Mouse (Mus musculus) telencephalon, adult 2 months (tissue): ENCODE data around the gene Slco2b1.

Experiments
- DNase-seq: peaks from one replicate; pipeline ENCODE4 v3.0.0-alpha.2; 2011; ENCODE audit warnings: low read depth, low spot score

The Slco2b1 gene

GRCm38 (mm10) chr7:99693976-99694375, 17.2 kb downstream of the Slco2b1 start:
- no peak for DNase-seq

- no peak for DNase-seq
These were observed 17.8 kb downstream of the Slco2b1 start for GRCm38 (mm10) chr7:99693387-99693786.

GRCm38 (mm10) chr7:99692396-99692795, 18.7 kb downstream of the Slco2b1 start:
- DNase-seq, result no peak

- DNase-seq, result no peak
These were observed 20.3 kb downstream of the Slco2b1 start for GRCm38 (mm10) chr7:99690819-99691218.

- DNase-seq, result peak; percentile 36
These were observed 27.1 kb downstream of the Slco2b1 start for GRCm38 (mm10) chr7:99684086-99684485.

GRCm38 (mm10) chr7:99680771-99681170, 30.4 kb downstream of the Slco2b1 start:
- no peak for DNase-seq

GRCm38 (mm10) chr7:99674890-99675289, 36.2 kb downstream of the Slco2b1 start:
- peak; percentile 59 for DNase-seq

- no peak for DNase-seq
These were observed 36.9 kb downstream of the Slco2b1 start for GRCm38 (mm10) chr7:99674209-99674608.

GRCm38 (mm10) chr7:99673188-99673587, 38.0 kb downstream of the Slco2b1 start:
- no peak for DNase-seq

GRCm38 (mm10) chr7:99671544-99672435, 39.4 kb downstream of the Slco2b1 start:
- no peak for DNase-seq

- DNase-seq, result no peak
These were observed 40.2 kb downstream of the Slco2b1 start for GRCm38 (mm10) chr7:99670915-99671314.

- DNase-seq, result no peak
These were observed 42.3 kb downstream of the Slco2b1 start for GRCm38 (mm10) chr7:99668802-99669201.

GRCm38 (mm10) chr7:99667096-99667495, 44.0 kb downstream of the Slco2b1 start:
- DNase-seq, result no peak

- DNase-seq, result no peak
These were observed 45.2 kb downstream of the Slco2b1 start for GRCm38 (mm10) chr7:99665731-99666452.

- peak; percentile 33 for DNase-seq
These were observed 46.3 kb downstream of the Slco2b1 start for GRCm38 (mm10) chr7:99664571-99665485.

- DNase-seq, result no peak
These were observed 47.5 kb downstream of the Slco2b1 start for GRCm38 (mm10) chr7:99663507-99664220.

- no peak for DNase-seq
These were observed 48.8 kb downstream of the Slco2b1 start for GRCm38 (mm10) chr7:99662311-99662710.

GRCm38 (mm10) chr7:99661571-99662230, 49.4 kb downstream of the Slco2b1 start:
- no peak for DNase-seq

- DNase-seq, result no peak
These were observed 50.1 kb downstream of the Slco2b1 start for GRCm38 (mm10) chr7:99661071-99661470.

GRCm38 (mm10) chr7:99659379-99660029, 51.6 kb downstream of the Slco2b1 start:
- peak; percentile 34 for DNase-seq
